Mouse (Mus musculus): ENCODE results near the gene Taf1b.

The Taf1b gene

GRCm38 (mm10) chr12:24603266-24603665 lies 105.1 kb downstream of the Taf1b start:
- peak; percentile 75 for DNase-seq (ENCODE audit: low read depth, low spot score)

- DNase-seq (ENCODE audit: low read depth, low spot score): no peak
These were observed 108.0 kb downstream of the Taf1b start for GRCm38 (mm10) chr12:24606166-24606565.
